Mouse (Mus musculus): ENCODE results near the gene Kcnn3.

Gene Kcnn3

GRCm38 (mm10) chr3:89565371-89565770 is 45.4 kb downstream of the Kcnn3 start:
- DNase-seq (ENCODE audit: low spot score in 2 of 2): no peak

- no peak for DNase-seq (ENCODE audit: low spot score in 2 of 2)
Observed at GRCm38 (mm10) chr3:89569058-89569457, 49.1 kb downstream of the Kcnn3 start.

- no peak for DNase-seq (ENCODE audit: low spot score in 2 of 2)
Observed at GRCm38 (mm10) chr3:89569707-89570324, 49.9 kb downstream of the Kcnn3 start.

DNA sequence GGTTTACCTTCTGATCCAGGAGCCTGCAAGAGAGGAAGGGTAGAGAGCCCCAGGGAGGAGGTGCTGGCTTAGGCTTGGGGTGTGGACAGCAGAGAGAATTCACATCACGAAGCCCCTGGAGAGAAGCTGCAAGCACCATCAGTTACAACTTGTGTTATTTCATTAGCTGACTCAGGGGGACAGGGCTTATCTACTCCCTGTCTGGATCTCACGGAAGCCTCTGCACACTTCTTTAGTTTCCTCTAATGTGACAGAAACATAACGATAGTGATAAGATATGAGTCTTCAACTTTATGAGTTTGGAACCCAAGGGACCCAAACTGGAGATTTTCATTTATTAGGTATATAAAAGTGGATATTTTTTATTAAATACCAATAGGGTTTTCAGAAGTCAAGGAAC is 50.4 kb downstream of the Kcnn3 start:
- DNase-seq (ENCODE audit: low spot score in 2 of 2): no peak

DNA sequence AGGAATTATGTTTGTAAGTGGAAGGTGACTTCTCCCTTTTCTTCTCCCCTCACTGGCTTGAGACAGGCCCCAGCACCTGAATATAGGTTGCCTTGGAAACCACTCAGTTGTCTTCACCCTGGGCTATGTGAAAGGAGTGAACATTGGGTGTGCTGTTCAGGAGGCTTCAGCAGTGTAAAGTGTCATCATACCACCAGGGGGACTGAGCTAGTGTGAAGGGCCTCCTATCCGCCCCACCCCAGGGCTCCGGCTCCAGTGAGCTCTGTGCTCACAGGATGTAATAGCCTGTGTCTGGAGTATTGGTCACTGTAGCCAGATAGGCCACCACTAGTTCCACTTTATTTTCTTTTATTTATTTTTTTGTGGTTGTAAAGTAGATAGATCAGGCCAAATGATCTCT is 54.3 kb downstream of the Kcnn3 start:
- DNase-seq (ENCODE audit: low spot score in 2 of 2): no peak

DNA sequence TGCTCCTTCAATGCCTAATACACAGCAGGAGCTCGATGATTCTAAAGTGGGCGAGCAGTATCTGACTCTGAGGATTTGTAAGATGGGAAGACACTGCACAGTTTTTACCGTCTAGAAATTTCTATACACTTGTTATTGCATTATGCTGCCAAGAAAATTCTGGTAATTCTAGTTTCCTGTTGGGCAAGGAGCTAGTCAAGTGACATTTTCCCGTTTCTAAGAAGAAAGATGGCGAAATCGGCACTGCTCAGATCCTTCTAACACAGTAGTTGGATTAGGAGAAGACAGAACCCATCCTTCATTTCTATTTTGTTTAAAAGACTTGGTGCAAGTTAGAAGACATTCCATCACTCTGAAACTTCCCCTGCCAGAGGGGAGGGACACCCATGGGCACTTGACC is 56.4 kb downstream of the Kcnn3 start:
- DNase-seq (ENCODE audit: low spot score in 2 of 2): no peak

DNA sequence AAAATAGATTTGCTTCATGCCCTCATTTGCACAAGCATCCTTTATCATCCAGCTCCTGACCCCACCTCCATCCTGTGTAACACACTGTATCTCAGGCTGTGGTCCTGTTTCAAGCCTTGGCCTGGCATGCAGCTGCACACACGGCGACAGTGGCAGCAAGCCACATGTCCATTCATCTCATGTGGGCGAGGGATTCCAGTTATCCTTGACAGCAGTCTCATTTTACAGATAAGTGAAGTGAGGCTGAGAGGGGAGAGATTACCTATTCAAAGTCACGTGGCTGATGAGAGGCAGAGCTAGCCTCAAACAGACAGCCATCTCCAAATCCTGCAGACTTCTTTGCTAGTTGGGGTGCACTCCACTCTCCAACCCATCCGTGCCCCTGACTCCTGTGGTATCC is 57.2 kb downstream of the Kcnn3 start:
- no peak for DNase-seq (ENCODE audit: low spot score in 2 of 2)

DNA sequence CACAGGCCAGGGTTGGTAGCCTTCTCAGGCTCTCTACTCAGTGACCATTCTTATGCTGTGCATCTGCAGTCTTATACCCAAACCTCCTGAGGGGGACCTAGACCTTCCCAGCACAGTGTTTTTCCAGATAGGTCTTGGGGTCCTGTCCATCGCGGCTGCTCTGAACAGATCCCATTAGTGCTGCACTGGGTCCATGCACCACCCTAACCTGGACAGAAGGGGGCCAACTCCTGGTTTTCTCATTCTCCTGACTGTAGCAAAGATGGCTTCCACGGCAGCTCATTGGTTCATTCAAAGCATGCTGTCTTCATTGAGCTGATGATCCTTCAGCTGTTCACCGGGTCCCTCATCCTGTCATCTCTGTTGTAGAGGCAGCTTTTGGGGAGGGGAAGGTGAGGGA is 58.1 kb downstream of the Kcnn3 start:
- DNase-seq (ENCODE audit: low spot score in 2 of 2): no peak

- DNase-seq (ENCODE audit: low spot score in 2 of 2): no peak
Observed at GRCm38 (mm10) chr3:89578803-89579202, 58.8 kb downstream of the Kcnn3 start.

DNA sequence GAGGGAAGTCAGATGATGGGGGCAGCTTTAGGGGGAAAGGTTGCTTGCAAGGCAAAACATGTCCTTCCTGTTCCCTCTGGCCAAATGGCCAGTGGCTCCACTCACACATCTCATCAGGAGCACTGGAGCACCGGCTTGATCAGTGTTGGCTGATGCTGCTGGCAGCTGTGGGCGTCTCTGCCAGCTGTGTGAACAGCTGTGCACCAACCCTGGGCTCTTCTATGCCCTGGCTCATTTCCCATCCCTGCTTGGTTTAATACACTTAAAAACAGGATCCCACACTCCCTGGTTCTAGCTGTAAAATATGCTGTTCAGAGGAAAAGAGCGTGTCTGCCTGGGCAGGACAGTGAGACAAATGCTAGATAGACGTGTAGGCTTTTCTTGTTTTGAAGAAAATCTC is 64.3 kb downstream of the Kcnn3 start:
- DNase-seq (ENCODE audit: low spot score in 2 of 2): no peak

- no peak for DNase-seq (ENCODE audit: low spot score in 2 of 2)
Observed at GRCm38 (mm10) chr3:89588436-89588835, 68.5 kb downstream of the Kcnn3 start.

DNA sequence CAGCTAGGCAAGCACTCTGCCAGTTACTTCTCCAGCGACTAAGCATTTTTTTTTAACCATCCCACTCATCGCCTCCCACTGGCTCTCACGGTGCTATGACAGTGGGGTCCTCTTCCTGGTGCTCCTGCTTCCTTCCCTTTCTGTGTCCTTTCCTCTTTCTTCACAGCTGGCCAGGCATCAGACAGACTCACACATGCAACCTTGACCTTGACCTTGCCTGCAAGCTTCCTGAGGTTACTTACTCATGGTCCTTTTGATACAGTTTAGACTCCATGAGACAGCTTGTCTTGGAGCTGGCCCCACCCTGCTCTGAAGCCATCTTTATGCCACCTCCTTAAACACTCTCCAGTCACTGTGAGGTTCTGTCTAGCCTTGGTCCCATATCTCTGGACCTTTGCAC is 69.4 kb downstream of the Kcnn3 start:
- DNase-seq (ENCODE audit: low spot score in 2 of 2): no peak

DNA sequence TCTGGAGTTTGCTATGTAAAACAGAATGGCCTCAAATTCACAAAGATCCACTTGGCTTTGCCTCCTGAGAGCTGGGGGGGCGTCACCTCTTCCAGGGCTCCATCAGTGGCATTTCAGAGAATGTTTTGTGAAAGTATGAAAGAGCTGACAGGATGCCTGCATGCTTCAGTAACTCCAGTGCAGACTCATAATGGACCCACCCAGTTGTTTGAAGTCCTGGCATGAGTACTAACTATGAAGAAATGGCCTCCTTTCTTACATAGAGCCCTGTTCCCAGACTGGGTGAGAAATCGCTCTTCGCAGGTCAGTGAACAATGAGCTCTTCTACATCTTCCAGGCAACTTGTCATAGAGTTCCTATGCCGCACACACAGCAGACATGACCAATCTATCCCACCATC is 70.4 kb downstream of the Kcnn3 start:
- no peak for DNase-seq (ENCODE audit: low spot score in 2 of 2)

DNA sequence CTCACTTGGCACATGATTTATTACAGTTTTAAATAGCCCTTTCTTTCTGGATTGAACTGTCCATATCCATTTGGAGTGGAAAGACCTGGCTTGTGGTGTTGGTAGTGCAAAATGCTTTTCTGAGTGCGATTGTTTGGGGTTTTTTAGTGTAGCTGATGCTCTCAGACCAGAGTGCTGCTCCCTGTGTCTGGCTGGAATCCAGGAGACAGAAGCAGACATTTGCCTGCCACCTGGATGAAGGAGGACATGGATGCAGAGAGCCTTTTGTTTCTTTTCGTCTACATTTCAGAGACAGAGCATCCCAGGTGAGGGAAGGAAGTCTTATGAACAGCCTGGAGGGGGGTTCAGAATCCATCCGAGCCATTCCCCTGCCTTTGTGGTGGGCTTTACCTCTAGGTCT is 71.5 kb downstream of the Kcnn3 start:
- no peak for DNase-seq (ENCODE audit: low spot score in 2 of 2)

DNA sequence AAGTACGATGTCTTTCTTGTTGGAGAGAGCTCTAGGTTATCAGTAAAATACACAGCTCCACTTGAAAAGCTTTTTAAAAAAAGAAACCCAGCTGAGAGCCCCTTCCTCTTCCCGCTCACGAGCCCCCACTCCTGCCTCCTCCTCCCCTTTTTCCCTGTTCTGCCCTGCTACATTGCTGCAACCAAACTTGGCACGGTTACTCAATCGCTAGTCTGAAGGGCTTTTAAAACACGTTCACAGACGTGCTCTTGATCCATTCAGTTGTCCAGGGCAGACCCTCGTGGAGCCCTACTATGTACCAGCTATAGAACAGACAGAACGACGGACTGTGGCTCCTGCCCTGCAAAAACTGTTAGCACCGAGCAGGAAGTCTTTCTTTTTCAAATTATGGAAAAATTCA is 72.8 kb downstream of the Kcnn3 start:
- no peak for DNase-seq (ENCODE audit: low spot score in 2 of 2)

- no peak for DNase-seq (ENCODE audit: low spot score in 2 of 2)
Observed at GRCm38 (mm10) chr3:89593524-89593923, 73.6 kb downstream of the Kcnn3 start.

GRCm38 (mm10) chr3:89598361-89598760 is 78.4 kb downstream of the Kcnn3 start:
- no peak for DNase-seq (ENCODE audit: low spot score in 2 of 2)

DNA sequence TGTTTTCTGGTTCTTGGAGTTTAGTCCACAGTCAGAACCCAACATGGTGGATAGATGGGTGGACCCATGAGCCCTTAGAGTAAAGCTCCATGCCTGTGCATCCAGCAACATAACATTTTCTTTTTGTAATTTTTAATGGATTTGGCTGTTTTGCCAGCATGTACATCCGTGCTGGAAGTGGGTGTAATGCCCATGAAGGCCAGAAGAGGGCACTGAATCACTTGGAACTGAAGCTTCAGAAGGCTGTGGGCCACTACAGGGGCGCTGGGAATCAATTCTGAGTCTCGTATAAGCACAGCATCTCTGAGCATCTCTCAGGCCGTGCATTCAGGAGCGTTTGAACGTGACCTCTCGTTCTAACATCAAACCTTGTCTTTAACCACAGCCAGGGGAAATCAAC is 79.0 kb downstream of the Kcnn3 start:
- no peak for DNase-seq (ENCODE audit: low spot score in 2 of 2)

- DNase-seq (ENCODE audit: low spot score in 2 of 2): no peak
Observed at GRCm38 (mm10) chr3:89601060-89601459, 81.1 kb downstream of the Kcnn3 start.

DNA sequence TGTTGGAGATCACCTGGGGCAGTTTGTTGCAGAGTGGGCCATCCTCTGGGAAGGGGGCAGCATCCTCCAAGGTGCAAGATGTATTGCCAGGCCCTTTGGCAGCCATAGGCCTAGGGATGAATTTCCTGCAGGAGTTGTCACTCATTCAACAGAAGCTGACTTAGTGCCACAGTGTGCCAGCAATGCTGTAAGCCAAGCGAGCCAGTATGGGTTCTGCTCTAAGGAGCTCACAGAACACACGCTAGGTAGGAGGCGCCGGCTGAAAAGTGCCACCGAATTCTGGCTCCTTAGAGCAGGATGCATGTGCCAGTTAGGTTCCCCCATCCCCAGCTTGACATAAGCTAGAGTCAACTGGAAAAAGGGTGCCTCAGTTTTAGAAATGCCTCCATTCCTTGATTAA is 83.3 kb downstream of the Kcnn3 start:
- DNase-seq (ENCODE audit: low spot score in 2 of 2): no peak

DNA sequence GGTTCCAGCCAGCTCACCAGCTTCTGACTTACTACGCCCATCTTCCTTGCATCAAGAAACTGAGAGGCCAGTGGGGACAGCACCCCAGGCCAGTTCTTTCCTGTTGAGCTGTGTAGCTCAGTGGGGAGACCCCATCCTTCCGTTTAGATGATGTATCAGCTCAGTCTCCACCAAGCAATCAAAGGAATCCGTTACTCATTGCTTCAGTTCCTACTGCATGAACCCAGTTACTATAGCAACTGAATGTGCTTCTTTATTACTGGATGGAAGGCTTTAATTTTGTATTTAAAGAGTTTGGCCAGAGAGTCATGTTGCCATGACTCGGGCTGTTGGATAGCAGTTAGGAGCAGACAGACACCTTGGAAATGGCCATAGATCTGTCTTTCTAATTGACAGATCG is 85.3 kb downstream of the Kcnn3 start:
- no peak for DNase-seq (ENCODE audit: low spot score in 2 of 2)

GRCm38 (mm10) chr3:89607327-89607726 is 87.4 kb downstream of the Kcnn3 start:
- DNase-seq (ENCODE audit: low spot score in 2 of 2): no peak

GRCm38 (mm10) chr3:89612048-89612447 is 92.1 kb downstream of the Kcnn3 start:
- no peak for DNase-seq (ENCODE audit: low spot score in 2 of 2)
